Mouse (Mus musculus) embryonic fibroblast, embryonic 13.5 days (primary cell): ENCODE measurements around the gene Pitpnm2. TPM values are rescaled to one million over a fixed set of nuclear protein-coding genes. Genes with fewer than 3 reads are reported as not detected.

ENCODE experiments used
- H3K27ac ChIP-seq: 2 replicates; pipeline ENCODE4 v1.5.1; 2012; ENCODE audit warnings: low read length, control low read depth, inconsistent platforms; ENCODE audit not compliant: insufficient read depth
- H3K4me1 ChIP-seq: 2 replicates; pipeline ENCODE4 v1.6.1; 2011; ENCODE audit warnings: low read length; ENCODE audit not compliant: control insufficient read depth, insufficient read depth
- H3K4me3 ChIP-seq: 2 replicates; pipeline ENCODE4 v1.5.1; 2011; ENCODE audit warnings: mild to moderate bottlenecking, control low read depth, low read length; ENCODE audit not compliant: insufficient read depth
- CTCF ChIP-seq: IDR thresholded peaks from 2 replicates; pipeline ENCODE4 v1.5.1; 2011; ENCODE audit warnings: mild to moderate bottlenecking, control low read depth, low read length, moderate library complexity, borderline replicate concordance; ENCODE audit not compliant: insufficient read depth
- POLR2A ChIP-seq: IDR thresholded peaks from 2 replicates; pipeline ENCODE4 v1.6.1; 2011; ENCODE audit warnings: low read depth, mild to moderate bottlenecking, control low read depth, low read length, moderate library complexity
- polyA plus RNA-seq: library from polyadenylated mRNA; stranded (reverse); fragments of >200 nt; gene quantifications from 2 replicates; pipeline ENCODE4 v1.2.4, GENCODE M21; 2011; ENCODE audit warnings: low read depth; ENCODE audit not compliant: missing spikeins, insufficient read length

The Pitpnm2 gene
- polyA plus RNA-seq, 1 experiment, result 22.7 TPM

- Histone ChIP-seq H3K4me3 (no peak overlapping the region), H3K27ac (no peak overlapping the region), H3K4me1 (no peaks in the 10 kb centered on the region)
- TF ChIP-seq CTCF, result no peak
- TF ChIP-seq POLR2A, result no peak
Observed at GRCm38 (mm10) chr5:124082941-124083688, 166.4 kb downstream of the Pitpnm2 start.

DNA sequence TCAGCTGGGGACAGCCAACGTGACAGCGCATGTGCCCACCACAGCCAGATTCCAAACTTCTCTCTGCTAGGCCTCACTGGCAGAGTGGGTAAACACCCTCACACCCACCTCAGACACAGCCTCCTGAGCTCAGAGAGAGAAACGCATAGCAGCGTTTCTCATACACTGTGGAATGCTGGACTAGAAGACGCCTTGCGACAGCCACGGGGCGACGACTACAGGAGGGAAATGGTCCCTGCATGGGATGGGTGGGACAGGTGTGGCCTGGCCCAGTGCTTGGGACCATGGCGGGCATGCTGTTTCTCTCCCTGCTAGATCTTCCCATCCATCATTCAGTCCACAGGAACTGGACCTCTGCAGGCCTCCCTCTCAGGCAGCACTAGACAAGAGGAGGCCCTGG is 167.1 kb downstream of the Pitpnm2 start:
- H3K27ac ChIP-seq, result no peak overlapping the region
- TF ChIP-seq CTCF (no peak), POLR2A (no peak)
- no peaks in the 10 kb centered on the region for H3K4me1 ChIP-seq
- no peak overlapping the region for H3K4me3 ChIP-seq

DNA sequence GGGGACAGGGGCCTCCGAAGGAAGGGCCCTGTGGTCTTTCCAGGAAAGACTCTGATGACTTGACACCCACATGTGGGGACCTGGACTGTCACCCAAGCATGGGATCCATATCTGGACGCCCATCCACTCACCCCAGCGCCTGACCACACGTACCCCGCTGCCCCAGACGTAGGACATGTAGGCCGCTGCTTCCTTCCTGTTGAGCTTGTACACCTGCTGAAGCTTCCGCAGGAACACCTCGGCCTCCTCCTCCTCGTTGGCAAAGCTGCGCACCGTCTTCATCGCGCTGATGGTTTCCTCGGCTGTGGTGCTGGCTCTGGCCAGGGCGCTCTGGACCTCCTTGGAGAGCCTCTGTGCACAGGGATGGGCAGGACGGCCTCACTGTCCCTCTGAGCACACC is 169.7 kb downstream of the Pitpnm2 start:
- TF ChIP-seq CTCF (no peak), POLR2A (no peak)
- H3K4me3 ChIP-seq, result no peak overlapping the region
- H3K27ac ChIP-seq, result no peak overlapping the region
- peaks cover 3% of the 10 kb centered on the region; the same call in 1 of the 2 replicates for H3K4me1 ChIP-seq

DNA sequence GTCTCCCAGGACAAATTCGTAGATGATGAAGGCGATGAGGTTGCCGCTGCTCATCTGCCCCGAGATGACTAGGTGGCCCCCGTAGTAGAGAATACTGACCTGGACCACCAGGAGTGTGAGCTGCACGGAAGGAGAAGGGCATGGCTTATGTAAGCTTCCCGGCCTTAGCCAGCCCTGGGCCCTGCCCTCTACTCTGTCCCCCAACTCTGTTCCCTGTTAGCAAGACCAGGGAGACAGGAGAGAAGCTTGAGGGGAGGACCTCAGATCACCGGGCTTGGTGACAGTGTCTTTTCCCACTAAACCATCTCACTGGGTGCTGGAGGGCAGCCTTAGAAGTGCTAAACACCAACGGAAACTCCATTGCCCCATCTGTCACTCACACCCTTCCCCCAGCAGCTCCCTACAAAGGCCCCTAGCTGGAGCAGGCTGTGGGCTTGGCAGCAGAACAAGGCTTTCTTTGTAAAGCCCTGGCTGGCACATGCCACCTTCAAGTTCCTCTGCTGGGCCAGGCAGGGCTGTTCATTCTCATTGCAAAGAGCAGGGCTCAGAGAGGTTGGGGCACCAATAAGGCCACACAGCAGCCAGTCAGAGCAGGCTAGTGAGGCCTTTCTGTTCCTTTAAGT is 170.7 kb downstream of the Pitpnm2 start:
- Histone ChIP-seq H3K4me1 (peaks cover 4% of the 10 kb centered on the region; the same call in 1 of the 2 replicates), H3K4me3 (no peak overlapping the region), H3K27ac (no peak overlapping the region)
- TF ChIP-seq CTCF (no peak), POLR2A (no peak)

GRCm38 (mm10) chr5:124077856-124078460 is 171.6 kb downstream of the Pitpnm2 start:
- H3K4me3 ChIP-seq, result no peak overlapping the region
- TF ChIP-seq CTCF (no peak), POLR2A (no peak)
- no peak overlapping the region for H3K27ac ChIP-seq
- peaks cover 4% of the 10 kb centered on the region; the same call in 1 of the 2 replicates for H3K4me1 ChIP-seq

DNA sequence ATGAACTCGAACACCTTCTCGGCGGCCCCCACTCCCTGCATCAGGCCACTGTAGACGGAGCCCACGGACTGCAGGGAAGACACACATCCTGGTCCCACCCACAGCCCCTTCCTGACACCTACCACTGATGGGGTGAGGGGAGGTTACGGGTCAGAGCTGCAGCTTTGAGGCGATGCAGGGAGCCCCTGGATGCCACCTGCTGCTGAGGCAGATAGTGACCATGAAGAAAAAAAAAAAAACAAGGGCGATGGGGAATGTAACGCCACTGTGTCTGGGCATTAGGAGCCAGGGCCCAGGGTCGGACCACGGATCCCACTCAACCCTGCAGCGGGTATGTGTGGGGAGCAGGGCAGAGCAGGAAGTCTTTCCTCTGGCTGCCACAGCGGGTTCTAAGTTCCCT is 172.3 kb downstream of the Pitpnm2 start:
- Histone ChIP-seq H3K27ac (no peak overlapping the region), H3K4me1 (peaks cover 4% of the 10 kb centered on the region; the same call in 1 of the 2 replicates), H3K4me3 (no peak overlapping the region)
- no peak for TF ChIP-seq CTCF
- TF ChIP-seq POLR2A, result no peak

DNA sequence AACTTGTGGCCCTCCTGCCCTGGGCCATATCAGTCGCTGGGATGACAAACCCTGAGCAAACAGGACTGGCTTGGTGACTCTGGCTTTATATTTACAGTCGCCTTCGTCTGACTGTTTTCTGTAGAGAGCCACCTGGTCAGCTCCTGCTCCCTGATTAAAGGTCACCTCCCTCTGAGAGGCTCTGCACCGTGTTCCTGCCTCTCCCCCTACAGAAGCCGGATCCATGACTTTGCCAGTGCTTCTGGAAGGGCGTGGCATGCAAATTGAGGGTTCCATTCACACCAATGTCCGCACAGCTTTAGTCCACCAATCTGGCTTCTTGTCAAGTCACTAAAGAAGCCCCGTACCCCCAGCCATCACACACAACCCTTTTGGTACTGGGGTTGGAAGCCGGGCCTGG is 173.0 kb downstream of the Pitpnm2 start:
- Histone ChIP-seq H3K4me1 (peaks cover 4% of the 10 kb centered on the region; the same call in 1 of the 2 replicates), H3K27ac (no peak overlapping the region), H3K4me3 (no peak overlapping the region)
- TF ChIP-seq CTCF, result no peak
- TF ChIP-seq POLR2A, result no peak

- Histone ChIP-seq H3K4me3 (no peak overlapping the region), H3K27ac (no peak overlapping the region), H3K4me1 (peaks cover 4% of the 10 kb centered on the region; the same call in 1 of the 2 replicates)
- TF ChIP-seq POLR2A, result no peak
- TF ChIP-seq CTCF, result no peak
Observed at GRCm38 (mm10) chr5:124075716-124076115, 173.8 kb downstream of the Pitpnm2 start.

DNA sequence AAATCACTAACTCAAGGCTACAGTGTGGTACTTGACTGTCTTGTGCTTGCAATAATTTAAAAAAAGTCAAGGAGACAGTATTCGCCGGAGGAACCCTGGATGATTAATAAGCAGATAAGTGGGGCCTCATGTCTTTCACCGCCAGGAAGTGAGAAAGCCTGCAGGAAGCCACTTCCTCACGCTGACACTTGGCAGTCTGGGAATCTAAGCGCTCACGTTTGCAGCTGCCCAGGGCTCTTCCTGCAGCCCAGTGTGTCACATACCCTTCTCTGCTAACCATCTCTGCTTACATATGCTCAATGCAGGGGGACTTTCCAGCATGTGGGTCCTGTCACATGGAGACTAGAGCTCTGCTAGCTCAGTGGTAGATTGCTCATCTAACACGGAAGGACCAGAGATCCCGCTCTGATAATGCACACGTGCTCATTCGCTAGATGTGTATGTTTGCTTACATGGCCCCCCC is 174.7 kb downstream of the Pitpnm2 start:
- TF ChIP-seq POLR2A (no peak), CTCF (no peak)
- Histone ChIP-seq H3K27ac (no peak overlapping the region), H3K4me3 (no peak overlapping the region), H3K4me1 (peaks cover 4% of the 10 kb centered on the region; the same call in 1 of the 2 replicates)

DNA sequence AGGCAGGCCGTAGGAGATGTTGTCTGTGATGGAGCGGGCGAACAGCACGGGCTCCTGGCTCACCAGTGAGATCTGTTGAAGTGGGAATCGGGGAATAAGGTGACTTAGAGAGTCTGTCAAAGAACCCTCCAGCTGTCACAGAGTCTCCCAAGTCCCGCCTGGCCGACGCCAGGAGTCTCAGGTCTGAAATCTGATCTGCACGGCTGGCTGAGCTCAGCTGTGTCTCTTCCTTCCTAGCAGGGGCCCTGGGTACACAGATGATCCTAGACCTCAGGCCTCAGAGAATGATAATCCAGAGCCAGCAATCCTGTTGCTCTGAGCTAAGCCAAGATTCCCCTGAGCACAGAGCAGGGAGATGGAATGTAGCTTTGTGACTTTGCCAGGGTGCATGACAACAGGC is 175.9 kb downstream of the Pitpnm2 start:
- Histone ChIP-seq H3K4me1 (peaks cover 4% of the 10 kb centered on the region; the same call in 1 of the 2 replicates), H3K4me3 (no peak overlapping the region), H3K27ac (no peak overlapping the region)
- TF ChIP-seq POLR2A (no peak), CTCF (no peak)
